Mouse (Mus musculus) brain, embryonic 14.5 days (tissue): ENCODE measurements around the gene Ctsd.

Experiments used
- CTCF ChIP-seq: fragments of 200-500 bp; IDR thresholded peaks from 2 replicates; pipeline ENCODE4 v1.5.1; 2012; ENCODE audit warnings: inconsistent platforms, mild to moderate bottlenecking, moderate library complexity, borderline replicate concordance; ENCODE audit not compliant: insufficient read depth, insufficient read length; ENCODE audit errors: extremely low read depth
- POLR2A ChIP-seq: fragments of 200-500 bp; IDR thresholded peaks from 2 replicates; pipeline ENCODE4 v1.6.1; 2012; ENCODE audit warnings: mild to moderate bottlenecking, inconsistent platforms, borderline replicate concordance; ENCODE audit not compliant: poor library complexity, insufficient read depth, insufficient read length, severe bottlenecking; ENCODE audit errors: extremely low read depth

DNA sequence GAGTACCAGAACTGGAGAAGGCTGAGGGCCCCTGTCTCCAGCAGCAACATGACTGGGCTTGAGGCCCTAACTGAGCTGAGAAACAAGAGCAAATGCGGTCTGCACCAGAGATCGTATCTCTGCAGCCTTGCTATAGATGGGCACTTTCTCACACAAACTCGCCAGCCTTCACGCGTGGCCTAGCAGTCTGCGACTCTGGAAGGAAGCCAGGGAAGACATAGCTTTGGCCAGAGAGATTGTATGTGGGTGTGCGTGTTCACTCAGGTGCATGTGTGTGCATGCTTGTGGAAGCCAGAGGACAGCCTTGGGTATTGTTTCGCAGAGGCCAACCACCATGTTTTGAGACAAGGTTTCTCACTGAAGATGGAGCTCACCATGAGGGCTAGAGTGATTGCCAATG is 20.8 kb upstream of the Ctsd start:
- TF ChIP-seq CTCF (no peak), POLR2A (no peak)
